Mouse (Mus musculus) B cell, adult 2 months (primary cell): ENCODE measurements around the gene Nup153.
A peak's percentile ranks its signal among the peaks of the same experiment; 100 is the strongest.

Experiments
- DNase-seq, 2 experiments: peaks; one replicate each; pipeline ENCODE4 v3.0.0; 2022

Nup153 gene

DNA sequence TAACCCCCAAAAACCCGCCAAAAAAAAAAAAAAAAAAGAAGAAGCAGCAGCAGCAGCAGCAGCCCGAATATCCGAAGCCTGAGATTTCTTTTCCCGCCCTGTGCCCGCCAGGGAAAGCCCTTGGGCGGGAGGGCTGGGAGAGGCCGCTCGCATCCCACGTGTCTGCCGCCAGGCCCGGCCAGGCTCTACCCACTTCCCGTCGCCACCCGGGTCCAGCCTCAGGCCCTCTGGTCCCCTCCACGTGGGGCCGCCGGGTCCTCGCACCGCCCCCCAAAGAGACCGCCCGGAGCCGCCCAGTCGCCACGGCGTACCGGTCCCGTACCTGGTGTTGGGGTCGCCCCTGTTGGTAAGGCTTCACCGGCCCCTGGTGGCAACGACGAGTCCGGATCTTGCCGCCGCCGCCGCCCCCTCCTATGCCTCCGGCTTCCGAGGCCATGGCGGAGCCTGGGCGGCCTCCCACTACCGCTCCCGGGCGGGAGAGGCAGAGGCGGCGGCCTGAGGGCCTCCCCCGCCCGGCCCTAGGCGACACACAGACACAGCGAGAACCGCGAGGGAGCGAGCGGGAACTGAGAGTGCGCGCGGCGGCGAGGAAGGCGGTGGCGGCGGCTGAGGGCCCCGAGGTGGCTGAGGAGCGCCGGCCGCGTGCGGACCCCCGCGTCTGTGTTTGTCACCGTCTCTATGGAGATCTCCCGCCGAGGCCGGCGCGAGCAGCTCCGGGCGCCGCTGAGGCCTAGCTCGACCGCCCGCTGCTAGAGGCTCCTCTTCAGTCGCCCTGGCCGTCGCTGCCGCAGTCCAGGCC lies 503 bp downstream of the Nup153 start:
- DNase-seq = peak; percentile 77 to 81

DNA sequence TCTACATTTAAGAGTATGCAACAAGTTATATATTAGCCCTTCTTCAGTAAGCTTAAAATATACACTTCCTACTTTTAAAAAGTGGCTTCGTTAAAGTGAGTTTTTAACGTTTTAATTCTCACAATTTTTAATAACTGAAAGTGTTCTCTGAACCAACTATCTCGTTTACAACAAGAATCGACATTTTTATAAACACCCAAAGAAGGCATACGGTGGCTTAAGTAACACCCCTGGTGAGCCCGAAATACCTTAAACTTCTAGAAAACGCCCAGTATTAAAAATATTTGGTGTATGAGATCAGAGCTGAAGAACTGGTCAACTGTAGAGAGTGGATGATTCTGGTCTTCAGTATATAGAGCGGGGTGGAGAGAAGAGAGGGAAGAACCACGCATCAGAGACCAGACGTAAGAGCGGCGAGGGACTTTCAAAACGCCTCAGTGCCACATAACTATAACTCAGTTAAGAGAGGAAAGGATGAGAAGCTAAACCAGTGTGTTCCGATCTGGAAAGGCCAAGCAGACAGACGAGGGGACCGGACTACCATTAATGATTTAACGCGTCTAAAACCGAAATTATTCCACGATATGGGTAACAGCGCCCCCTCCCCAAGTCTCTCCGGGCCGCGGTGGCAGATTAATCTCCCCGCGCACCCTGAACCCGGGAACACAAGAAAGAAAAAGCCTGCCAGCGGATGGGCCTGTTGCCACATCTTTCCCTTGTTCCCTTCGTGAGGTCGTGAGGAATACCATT lies 1.3 kb downstream of the Nup153 start:
- DNase-seq = peak; percentile 38 to 46

DNA sequence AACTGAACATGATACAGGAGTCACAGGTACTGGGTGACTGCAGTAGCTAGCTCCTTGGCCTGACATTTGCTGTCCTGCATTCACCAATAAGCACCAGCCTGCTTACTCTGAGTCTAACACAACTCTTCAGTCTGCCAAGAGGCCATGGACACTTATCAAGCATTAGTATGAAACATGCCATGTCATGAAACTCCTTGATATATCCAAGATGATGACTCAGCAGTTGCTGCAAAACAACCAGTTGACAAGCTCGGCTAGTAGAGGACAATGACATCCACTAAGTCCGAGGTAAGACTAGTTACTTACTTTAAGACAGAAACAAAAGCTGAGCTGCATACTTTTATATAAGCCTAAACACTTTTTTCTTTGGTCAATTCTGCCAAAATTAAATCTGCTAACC lies 2.5 kb downstream of the Nup153 start:
- DNase-seq = peak in 1 of 2 experiments; percentile 32

DNA sequence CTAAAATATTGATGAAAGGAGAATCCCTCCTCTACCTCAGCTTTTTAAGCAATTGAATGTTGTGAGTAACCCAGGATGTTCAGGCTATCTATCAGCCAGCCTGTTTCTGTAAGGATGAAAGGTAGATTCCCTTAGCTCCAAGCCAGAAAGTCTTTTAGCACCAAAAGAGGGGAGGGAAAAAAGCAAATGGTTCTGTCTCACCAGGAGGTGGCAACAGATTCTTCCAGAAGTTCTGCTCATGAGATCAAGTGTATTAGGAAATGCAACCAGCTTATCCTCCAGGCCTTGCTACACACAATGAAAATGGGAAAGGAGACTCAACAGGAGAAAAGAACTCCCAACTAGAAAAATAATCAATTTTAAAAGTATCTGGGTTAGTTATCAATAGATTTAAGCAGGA lies 3.4 kb downstream of the Nup153 start:
- no peak for DNase-seq

DNA sequence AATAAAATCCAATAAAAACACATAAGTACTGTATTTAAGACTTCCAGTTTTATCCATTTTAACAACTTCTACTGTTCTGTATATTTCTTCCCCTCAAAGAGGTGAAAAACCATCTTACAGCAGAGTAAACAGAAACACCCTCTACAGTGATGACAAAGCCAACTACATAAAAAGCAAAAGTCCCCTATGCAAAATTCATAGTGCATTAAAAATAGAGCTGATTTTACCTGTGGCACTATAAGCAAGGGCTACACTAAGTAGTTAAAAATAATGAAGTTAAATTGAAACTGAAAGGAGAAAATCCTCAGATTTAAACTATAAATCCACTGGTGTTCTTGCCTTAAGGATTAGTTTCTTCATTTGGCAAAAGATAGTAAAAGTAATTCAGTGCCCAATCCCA lies 6.7 kb downstream of the Nup153 start:
- no peak for DNase-seq

DNA sequence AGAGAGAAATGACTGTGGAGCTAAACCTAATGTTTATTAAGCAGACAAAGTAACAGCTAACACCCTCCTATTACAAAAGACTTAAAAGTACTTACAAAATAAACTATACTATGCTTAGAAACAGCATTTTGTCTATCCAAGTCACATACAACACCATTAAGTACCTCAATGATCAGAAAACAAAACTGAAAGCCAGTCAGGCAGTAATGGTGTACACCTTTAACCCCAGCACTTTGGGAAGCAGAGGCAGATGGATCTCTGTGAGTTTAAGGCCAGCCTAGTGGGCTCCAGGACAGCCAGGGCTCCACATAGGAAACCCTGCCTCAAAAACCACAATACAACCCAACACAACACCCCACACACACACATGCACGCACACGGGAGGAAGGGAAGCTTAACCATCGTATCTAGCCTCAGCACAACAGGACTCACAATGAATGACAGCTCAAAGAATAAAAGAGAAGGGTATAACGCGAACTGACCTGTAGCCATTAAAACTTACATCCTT lies 8.8 kb downstream of the Nup153 start:
- DNase-seq = peak in 1 of 2 experiments; percentile 16

DNA sequence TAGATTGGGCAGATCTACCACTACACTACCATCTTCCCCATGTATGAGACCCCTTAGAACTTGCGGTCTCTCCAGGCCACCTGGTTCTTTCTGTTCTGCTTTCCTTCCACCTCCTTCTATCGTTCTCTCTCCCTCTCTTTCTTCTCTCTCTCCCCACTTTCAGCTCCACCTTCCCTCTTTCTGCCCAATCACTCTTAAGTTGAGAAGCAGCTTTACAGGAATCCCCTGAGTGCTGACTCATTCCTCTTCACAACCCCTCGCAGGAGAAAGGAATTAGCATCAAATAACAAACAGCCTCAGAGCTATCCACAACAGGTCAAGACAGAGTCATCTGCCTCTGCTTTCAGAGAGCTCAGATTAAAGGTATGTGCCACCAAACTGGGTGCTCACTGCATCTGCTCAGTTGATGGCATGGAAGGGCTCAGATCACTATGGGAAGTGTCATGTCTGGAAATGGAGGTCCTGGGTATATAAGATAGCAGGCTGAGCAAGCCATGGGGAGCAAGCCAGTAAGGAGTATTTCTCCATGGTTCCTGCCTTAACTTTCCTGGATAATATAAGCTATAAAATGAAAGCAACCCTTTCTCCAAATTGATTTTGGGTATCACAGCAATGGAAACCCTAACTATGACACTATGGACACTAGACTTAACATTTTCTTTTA lies 11.6 kb downstream of the Nup153 start:
- peak; percentile 14 to 23 for DNase-seq

DNA sequence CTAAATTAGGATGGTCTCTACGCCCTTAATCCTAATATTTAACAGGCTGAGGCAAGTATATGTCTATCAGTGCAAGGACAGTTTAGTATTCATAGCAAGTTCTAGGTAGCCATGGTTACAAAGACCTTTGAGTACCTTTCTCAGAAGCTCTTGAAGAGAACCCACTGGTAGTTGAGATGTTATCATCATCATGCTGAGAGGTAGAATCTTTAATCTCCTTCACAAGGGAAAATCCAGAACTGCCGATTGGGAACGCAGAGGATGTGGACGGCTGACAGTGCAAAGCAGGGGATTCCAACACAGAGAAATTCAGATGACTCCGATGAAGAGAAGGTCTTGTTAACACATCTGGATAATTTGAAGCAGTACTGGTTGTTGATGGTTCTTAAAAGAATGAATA lies 14.3 kb downstream of the Nup153 start:
- no peak for DNase-seq

DNA sequence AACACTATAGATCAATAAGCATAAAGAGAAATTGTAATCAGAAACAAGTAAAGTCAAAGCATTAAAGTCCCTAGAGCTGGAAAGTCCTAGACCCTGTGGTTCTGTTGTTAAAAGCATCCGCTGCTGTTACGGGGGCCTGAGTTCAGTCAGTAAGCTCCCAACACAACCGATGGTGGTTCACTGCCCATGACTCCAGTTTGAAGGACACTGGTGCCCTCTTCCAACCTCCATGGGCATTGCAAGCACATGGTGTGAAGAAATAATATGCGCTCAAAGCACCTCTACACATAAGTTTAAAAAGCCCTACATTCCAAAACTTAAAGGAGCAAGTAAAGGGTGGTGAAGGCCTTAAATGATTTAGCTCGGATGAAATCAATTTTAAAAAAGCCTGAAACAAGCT lies 24.6 kb downstream of the Nup153 start:
- peak; percentile 44 to 47 for DNase-seq

DNA sequence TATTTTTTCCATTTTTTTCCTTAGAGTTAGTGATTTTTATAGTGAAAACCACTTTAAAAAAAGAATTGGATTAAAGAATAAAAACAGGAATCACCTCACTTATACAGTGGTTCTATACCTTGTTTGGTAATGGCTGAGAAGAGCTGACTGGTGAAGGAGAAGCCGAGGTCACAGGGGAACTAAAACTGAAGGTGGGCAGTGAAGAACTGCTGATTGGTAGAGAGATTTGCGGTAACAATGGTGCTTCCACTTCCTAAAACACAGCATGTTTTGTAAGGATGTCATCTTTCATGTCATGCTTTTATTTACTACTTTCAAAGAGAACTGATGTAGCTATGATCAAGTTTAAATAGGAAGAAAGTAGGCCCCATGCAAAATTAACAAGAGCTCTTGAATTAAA lies 26.3 kb downstream of the Nup153 start:
- peak; percentile 16 to 33 for DNase-seq

DNA sequence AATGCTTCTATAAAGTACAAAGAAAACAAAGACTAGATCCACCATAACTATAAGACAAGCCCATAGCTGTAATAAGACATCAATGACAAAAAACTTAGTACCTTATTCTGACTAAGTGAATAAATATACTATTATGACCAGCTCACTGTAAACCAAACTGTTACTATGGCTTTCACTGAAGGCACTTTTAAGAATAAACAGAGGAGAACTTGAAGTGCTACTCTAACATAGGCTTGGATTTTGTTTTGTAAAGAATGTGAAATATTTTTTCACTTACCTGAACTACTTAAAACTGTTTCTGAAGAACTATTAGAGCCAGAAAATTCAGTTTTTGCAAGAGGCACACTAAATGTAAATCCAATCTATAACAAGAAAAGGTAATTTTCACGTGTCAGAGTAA lies 28.4 kb downstream of the Nup153 start:
- no peak for DNase-seq

DNA sequence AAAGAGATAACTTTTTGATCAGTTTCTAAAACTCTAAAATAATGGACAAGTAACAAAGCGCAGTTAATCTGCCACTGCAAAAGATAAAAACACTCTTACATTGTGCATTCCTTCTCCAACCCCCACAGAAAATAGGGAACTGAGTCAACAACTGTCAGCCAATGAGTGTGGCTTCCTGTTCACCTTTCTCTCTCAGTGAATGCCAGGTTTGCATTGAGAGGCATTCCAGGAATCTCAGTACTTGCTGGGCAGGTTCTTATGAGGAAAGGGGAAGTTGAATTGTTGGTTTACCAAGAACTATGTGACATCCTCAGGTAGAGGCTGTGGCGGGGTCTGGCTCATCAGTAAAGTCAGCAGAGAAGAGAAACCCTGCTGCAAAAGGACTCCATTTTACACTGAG lies 31.0 kb downstream of the Nup153 start:
- DNase-seq = peak; percentile 28 to 32

DNA sequence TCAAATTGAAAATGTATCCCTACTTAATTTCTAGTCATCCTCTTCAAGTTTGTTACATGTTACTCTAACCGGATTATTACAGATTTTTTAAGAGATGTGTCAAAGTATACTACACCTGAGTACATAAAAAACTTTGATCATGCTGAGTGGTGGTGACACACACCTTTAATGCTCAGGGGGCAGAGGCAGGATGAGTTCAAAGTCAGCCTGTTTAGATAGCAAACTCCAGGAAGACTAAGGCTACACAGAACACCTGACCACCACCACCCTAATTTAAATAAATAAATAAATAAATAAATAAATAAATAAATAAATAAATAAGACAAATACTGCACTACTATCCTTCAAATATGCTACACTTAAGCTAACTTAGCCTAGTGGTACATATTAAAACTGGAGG lies 31.8 kb downstream of the Nup153 start:
- no peak for DNase-seq

DNA sequence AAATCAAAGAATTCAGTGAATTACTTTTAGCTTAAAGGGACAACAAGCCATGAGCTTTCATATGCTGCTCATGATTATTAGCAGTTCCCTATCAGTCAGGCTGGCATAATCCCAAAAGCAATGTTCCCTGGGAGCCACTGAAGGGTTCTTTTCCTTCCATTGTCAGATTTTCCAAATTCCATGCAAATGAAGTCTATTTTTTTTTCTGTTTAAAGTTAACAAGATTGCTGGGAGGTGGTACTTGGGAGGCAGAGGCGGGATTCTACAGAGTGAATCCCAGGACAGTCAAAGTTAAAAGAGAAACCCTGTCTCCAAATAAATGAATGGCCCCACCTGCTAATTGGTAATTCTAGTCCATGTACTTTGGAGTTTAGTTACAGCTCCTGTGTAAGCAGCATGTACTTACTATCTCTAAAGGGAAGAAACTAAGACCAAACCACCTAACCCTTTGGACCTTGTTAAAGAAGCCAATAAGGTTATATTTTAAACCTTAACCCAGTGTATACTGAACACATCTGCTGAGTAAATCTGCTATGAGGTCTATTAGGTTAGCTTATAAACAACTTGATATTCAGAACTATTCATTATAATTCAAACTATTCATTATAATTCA lies 32.3 kb downstream of the Nup153 start:
- DNase-seq = no peak

DNA sequence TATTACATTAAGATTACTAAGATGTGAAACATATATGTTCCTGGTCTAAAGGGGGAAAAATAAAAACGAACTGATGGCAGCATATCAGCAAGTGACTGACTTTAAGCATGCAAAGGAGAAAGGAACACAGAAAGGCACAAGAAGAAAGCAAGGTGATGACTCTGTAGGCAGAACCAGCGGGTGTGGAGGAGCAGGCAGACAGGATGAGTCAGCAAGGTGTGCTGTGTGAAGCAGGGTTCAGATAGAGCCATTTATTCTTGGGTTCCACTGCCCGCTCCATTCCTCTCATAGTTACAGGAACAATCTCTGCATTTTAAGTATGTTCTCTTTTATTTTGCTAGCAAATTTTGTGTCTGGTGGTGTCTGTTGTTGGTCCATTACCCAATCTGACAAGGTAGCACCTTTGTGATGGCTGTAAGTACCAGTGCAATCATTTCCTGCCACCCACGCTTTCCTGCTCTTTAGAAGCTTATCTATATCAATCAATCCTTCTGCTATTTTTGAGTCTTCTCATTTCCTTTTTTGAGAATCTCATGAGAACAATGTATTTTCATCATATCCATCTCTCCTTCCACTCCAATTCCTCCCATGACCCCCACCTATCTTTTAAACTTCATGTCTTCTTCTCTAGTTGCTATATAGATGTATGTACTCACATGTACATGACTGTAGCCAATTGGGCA lies 37.0 kb downstream of the Nup153 start:
- peak; percentile 29 to 35 for DNase-seq

DNA sequence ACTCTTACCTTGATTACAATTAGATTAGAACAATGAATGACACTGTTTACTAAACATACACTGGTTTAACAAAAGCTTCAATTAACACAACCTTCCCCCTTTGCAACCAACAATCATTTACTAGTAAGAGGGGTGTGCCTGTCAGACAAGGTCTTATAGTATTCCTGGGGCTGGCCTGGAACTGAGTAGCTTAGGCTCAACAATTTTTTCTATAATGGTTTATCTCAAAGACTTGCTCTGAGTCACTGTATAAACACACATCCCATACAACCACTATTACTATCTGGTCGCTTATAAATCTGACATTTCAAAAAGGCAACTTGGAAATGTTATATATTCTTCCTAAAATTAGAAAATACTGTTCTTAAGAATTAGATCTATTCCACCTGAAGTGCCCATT lies 44.4 kb downstream of the Nup153 start:
- DNase-seq = no peak

DNA sequence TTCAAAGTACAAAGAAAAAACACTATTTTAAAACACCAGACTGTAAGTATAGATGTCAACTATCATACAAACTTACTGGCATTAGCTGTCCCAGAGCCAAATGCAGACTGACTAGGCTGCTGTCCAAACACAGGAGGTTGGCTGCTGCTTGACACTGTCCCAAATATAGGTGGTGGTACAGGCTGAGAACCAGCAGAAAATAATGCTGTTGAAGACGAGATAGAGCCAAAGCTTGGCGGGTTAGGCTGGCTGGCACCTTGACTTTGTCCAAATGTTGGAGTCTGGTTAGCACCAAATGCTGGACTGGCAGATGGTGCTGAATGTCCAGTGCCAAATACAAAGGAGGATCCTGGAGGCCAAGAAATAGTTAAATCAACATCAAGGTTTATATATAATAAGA lies 44.8 kb downstream of the Nup153 start:
- no peak for DNase-seq

DNA sequence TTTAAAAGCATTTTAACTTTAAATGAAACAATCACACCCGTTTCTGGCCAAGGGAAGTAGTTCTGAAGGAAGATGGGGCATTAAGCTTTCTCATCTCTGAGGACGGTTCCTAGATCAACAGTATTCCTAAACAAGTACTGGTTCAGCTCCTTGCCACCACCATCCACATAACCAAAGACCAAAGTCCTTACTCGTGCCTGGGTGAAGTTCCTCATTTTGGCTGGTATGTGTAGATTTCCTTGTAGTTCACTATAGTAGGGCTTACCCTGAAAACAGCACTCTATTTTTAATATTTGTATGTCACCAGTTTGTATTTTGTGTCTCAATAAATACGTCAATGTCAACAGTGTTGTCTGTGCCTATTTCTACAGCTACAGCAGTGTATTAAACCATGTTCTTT lies 50.0 kb downstream of the Nup153 start:
- DNase-seq = no peak

DNA sequence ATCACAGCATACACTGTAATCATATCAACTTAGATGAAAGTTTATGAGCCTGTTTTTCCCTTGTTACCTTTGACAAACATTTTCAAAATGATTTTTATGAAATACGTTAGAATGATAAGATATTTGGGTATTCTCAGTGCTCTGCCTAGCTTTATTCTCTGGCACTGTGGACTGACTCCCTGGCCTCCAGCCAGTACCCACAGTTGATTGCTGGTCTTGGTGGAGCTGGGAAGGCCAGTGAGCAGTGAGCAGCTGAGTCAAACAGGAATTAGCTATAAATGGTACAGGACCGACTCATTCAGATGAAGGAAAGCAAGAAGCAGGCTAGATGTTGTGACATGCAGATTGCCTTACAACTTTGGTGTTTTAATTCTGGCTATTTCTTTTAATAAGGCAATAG lies 53.1 kb downstream of the Nup153 start:
- DNase-seq = no peak

DNA sequence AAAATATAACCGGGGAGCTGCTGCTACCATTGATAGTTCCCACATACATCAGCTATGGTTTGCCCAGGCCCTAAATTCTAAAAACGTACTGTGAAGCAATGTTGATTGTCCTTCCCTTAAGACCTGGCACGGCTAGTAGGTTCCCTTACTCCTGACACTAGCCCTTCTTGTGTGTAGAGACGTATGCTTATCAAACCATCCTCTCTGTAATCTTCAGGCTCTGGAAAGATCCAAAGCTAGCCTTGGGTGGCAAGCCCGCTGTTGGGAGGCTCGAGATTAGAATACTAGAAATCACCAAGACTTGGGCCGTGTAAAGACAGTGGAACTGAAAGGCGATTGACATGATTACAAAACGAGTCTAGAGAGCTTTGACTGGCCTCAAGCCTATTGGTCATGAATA lies 57.2 kb downstream of the Nup153 start:
- DNase-seq = peak in 1 of 2 experiments; percentile 7

DNA sequence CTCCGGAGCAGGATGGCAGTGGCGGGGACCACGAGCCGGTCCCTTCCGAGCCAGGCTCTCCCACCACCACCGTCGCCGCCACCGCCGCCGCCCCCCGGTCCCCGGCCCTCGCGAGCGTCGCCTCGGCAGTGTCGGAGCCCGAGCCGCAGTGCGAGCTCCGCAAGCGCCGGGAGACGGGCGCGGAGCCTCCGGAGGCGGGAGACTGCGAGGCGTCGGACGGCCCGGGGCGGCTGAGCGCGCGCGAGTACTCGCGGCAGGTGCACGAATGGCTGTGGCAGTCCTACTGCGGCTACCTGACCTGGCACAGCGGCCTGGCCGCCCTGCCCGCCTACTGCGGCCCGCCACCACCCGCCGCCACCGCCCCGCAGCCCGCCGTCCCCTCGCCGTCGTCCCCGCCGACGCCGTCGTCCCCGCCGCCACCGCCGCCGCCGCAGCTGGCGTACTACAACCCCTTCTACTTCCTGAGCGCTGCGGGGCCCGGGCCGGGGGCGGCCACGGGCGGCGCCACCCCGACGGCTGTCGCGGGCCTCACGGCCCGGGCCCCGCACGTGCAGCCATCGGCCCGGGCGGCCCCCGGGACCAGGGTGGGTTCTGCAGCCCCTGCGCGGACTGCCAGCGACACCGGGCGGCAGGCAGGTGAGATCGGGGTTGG lies 58.0 kb downstream of the Nup153 start:
- peak; percentile 35 to 44 for DNase-seq

DNA sequence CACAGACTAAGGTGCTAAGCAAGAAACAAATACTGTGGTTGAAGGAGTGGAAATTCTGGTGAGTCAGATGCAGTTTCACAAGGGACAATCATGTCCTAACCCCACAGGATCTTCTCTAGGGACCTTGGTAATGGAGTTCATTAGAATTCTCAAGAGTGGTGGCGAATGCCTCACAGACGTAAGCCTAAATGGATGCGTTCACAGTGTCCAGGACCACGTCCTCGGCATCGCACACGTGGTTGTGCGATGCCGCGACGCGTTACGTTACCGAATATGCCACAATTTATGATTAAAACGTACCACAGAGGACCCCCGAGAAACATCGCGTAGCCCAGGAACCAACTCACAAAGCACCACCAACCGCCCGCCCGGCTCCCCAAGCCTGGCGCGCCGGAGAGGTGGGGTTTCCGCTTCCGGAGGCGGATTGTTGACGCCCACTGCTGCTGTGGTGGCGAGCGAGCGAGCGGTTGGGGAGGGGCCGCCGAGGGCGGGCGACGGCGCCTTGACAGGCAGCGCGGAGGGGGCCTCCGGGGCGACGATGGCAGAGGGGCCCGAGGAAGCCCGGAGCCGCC lies 58.6 kb downstream of the Nup153 start, which contains the start of gene Fam8a1:
Fam8a1 (plus strand) TSS at position 475 of the 572 bp plus-strand sequence.
- DNase-seq = peak; percentile 96 to 98
